Mouse (Mus musculus) kidney, adult 2 months (tissue): ENCODE results near the gene Atp11b.

ENCODE experiments used
- CTCF ChIP-seq: fragments of 200-500 bp; conservative IDR thresholded peaks from 2 replicates; pipeline ENCODE4 v1.5.1; 2011; ENCODE audit warnings: low read depth, mild to moderate bottlenecking, control low read depth, low read length, moderate library complexity, mixed read lengths; ENCODE audit not compliant: insufficient read depth, insufficient read length
- POLR2A ChIP-seq: fragments of 200-500 bp; IDR thresholded peaks from one replicate; pipeline ENCODE4 v1.6.1; 2011; ENCODE audit warnings: low read depth, low read length, control low read depth

- TF ChIP-seq CTCF = no peak
- TF ChIP-seq POLR2A = no peak
These were observed 28.8 kb upstream of the Atp11b start for GRCm38 (mm10) chr3:35725096-35725495.
